Comparison of ENCODE assay signal across 9 mouse cellular contexts in genomic region chr5:138084507-138084906, GRCm38 (mm10). TPM values are rescaled to one million over a fixed set of nuclear protein-coding genes. Genes with fewer than 3 reads are reported as not detected.
DNase-seq lines count a peak whose midpoint lies in the region; ATAC-seq and TF ChIP-seq lines count a peak whose summit lies in the region.
"Had no signal": no experiment of that assay in that cellular context is flagged by ENCODE, and none has a peak within 500 bp of the region (broad histone marks: within the 10 kb centered on the region; RNA-seq: fewer than 3 reads in every experiment).

No protein-coding gene starts in this region.

- H3K27ac ChIP-seq in heart, adult 2 months = no peak overlapping the region
- no peak overlapping the region for H3K27ac ChIP-seq in ES-Bruce4 (ENCODE audit: insufficient read depth, low read length)
- H3K27ac ChIP-seq in forebrain, postnatal 0 days (ENCODE audit: low read depth, low read length) = no peak overlapping the region
- H3K27ac ChIP-seq in liver, embryonic 16.5 days (ENCODE audit: low read length) = peak overlapping the region; percentile 51

- H3K79me2 ChIP-seq in heart, adult 2 months (replicated peaks; ENCODE audit: control insufficient read depth, insufficient read depth, low read length) = peaks cover 4% of the 10 kb centered on the region

- TF ChIP-seq EP300 in heart, adult 2 months (IDR thresholded peaks at IDR 0.05; ENCODE audit: insufficient read depth, low read depth, low read length) = no peak
- TF ChIP-seq EP300 in ES-Bruce4 (IDR thresholded peaks at IDR 0.05; ENCODE audit: insufficient read depth, low read depth, low read length) = no peak

- no peaks in the 10 kb centered on the region for H3K9me3 ChIP-seq in ES-Bruce4 (replicated peaks; ENCODE audit: control insufficient read depth, insufficient read depth, low read length, poor library complexity, severe bottlenecking)
- no peaks in the 10 kb centered on the region for H3K9me3 ChIP-seq in forebrain, postnatal 0 days (ENCODE audit: low read length)
- H3K9me3 ChIP-seq in liver, embryonic 16.5 days (replicated peaks; ENCODE audit: control insufficient read depth, low read length) = no peaks in the 10 kb centered on the region

- no peaks in the 10 kb centered on the region for H3K27me3 ChIP-seq in heart, adult 2 months (ENCODE audit: control insufficient read depth, insufficient read depth, low read length)
- no peaks in the 10 kb centered on the region for H3K27me3 ChIP-seq in ES-Bruce4 (ENCODE audit: control insufficient read depth, insufficient read depth, low read length, poor library complexity, severe bottlenecking)
- no peaks in the 10 kb centered on the region for H3K27me3 ChIP-seq in forebrain, postnatal 0 days (ENCODE audit: insufficient read depth, low read length)
- no peaks in the 10 kb centered on the region for H3K27me3 ChIP-seq in liver, embryonic 16.5 days (ENCODE audit: control insufficient read depth, insufficient read depth, low read depth, low read length)

- H3K36me3 ChIP-seq in heart, adult 2 months (ENCODE audit: control insufficient read depth, insufficient read depth, low read length) = peaks cover 14% of the 10 kb centered on the region
- no peaks in the 10 kb centered on the region; the same call in none of the 2 replicates for H3K36me3 ChIP-seq in ES-Bruce4 (ENCODE audit: control insufficient read depth, insufficient read depth, low read length, poor library complexity, severe bottlenecking)
- H3K36me3 ChIP-seq in forebrain, postnatal 0 days (ENCODE audit: insufficient read depth) = no peaks in the 10 kb centered on the region
- H3K36me3 ChIP-seq in liver, embryonic 16.5 days (ENCODE audit: control insufficient read depth, insufficient read depth) = no peaks in the 10 kb centered on the region

- intact Hi-C loops in heart, adult 2 months (cut with DNase I) = loop anchor here (2.0 kb wide), 1 partner anchor 32 kb away; the partner anchor contains the start of gene Zscan21
- intact Hi-C loops in heart, postnatal 25 days (cut with DNase I) = no loop called here

- no peak for TF ChIP-seq CTCF in heart, adult 2 months (IDR thresholded peaks at IDR 0.05)
- TF ChIP-seq CTCF in ES-Bruce4 (IDR thresholded peaks at IDR 0.05; ENCODE audit: low read depth, low read length) = no peak
- TF ChIP-seq CTCF in forebrain, postnatal 0 days (IDR thresholded peaks at IDR 0.05; ENCODE audit: low read depth) = no peak

- ATAC-seq in forebrain, postnatal 0 days = no peak
- peak; percentile 44 for ATAC-seq in liver, embryonic 16.5 days (ENCODE audit: low read depth)

- WGBS in heart, adult 2 months = 44% methylated on average over 2 of the region's 2 CpGs
- 77% methylated on average over 2 of the region's 2 CpGs for WGBS in forebrain, postnatal 0 days
- WGBS in liver, embryonic 16.5 days (ENCODE audit: insufficient replicate concordance) = 17% methylated on average over 2 of the region's 2 CpGs

- peaks cover 5% of the 10 kb centered on the region for H3K4me1 ChIP-seq in heart, adult 2 months (ENCODE audit: control insufficient read depth, insufficient read depth, low read length)
- peaks cover 2% of the 10 kb centered on the region for H3K4me1 ChIP-seq in ES-Bruce4 (ENCODE audit: control insufficient read depth, insufficient read depth, low read length)
- H3K4me1 ChIP-seq in forebrain, postnatal 0 days (ENCODE audit: insufficient read depth) = peaks cover 20% of the 10 kb centered on the region
- H3K4me1 ChIP-seq in liver, embryonic 16.5 days (ENCODE audit: control insufficient read depth, low read depth, low read length) = peaks cover 31% of the 10 kb centered on the region

- DNase-seq in heart, adult 2 months = no peak
- DNase-seq in heart, postnatal 25 days (ENCODE audit: low spot score) = no peak
- DNase-seq in forebrain, postnatal 0 days = no peak
- DNase-seq in layer of hippocampus, postnatal 14 days (ENCODE audit: low spot score in 2 of 2) = no peak
- no peak for DNase-seq in adrenal gland, postnatal 10 days
- DNase-seq in right cerebral cortex, adult 18-20 months = no peak

- no peak overlapping the region for H3K9ac ChIP-seq in heart, adult 2 months (ENCODE audit: low read depth, low read length)
- H3K9ac ChIP-seq in ES-Bruce4 (ENCODE audit: low read depth, poor library complexity, severe bottlenecking) = peak overlapping the region; percentile 88; the same call in 1 of the 2 replicates
- H3K9ac ChIP-seq in forebrain, postnatal 0 days = peak overlapping the region; percentile 100; the same call in 1 of the 2 replicates
- H3K9ac ChIP-seq in liver, embryonic 16.5 days (ENCODE audit: low read depth, low read length) = peak overlapping the region; percentile 83

- H3K4me3 ChIP-seq in heart, adult 2 months = peak overlapping the region; percentile 97; the same call in 1 of the 2 replicates
- H3K4me3 ChIP-seq in ES-Bruce4 (ENCODE audit: low read depth, low read length) = no peak overlapping the region
- H3K4me3 ChIP-seq in forebrain, postnatal 0 days (ENCODE audit: low read depth, low read length) = peak overlapping the region; percentile 98
- peak overlapping the region; percentile 78 for H3K4me3 ChIP-seq in liver, embryonic 16.5 days (ENCODE audit: low read depth, low read length)

- no peak for TF ChIP-seq POLR2A in heart, adult 2 months (IDR thresholded peaks at IDR 0.05; ENCODE audit: insufficient read depth, low read depth, low read length)
- TF ChIP-seq POLR2A in ES-Bruce4 (IDR thresholded peaks at IDR 0.05; ENCODE audit: insufficient read depth, low read length) = no peak

- peak overlapping the region; percentile 63 for H3K4me2 ChIP-seq in forebrain, postnatal 0 days (ENCODE audit: low read depth)
- peak overlapping the region; percentile 83 for H3K4me2 ChIP-seq in liver, embryonic 16.5 days (ENCODE audit: low read depth, low read length)

RNA-seq across cellular contexts. Expression of gene Zkscan1, which starts 0.4 kb away (rescaled TPM):
- total RNA-seq in heart, adult 2 months (2021) = 10 to 100 TPM; 14.0 to 15.3 TPM
- polyA plus RNA-seq in heart, adult 2 months (2012; rRNA removed) = 3.7 and 6.4 TPM in 2 replicates
- 10 to 100 TPM; 14.3 to 16.2 TPM for total RNA-seq in heart, postnatal 25 days (2021)
- polyA plus RNA-seq in ES-Bruce4 (2011; ENCODE audit: insufficient read depth, insufficient read length, low read depth, missing spikeins) = 15.1 and 15.3 TPM in 2 replicates
- 45.3 and 59.6 TPM in 2 replicates for total RNA-seq in forebrain, postnatal 0 days (2014; rRNA removed)
- 8.4 and 11.2 TPM in 2 replicates for polyA plus RNA-seq in forebrain, postnatal 0 days (2015; fragmentation: Nextera tagmentation; extraction: Ambion mirVana)
- polyA plus RNA-seq in liver, embryonic 16.5 days (2015; fragmentation: Nextera tagmentation; extraction: Ambion mirVana) = 3.9 and 4.4 TPM in 2 replicates
- total RNA-seq in layer of hippocampus, postnatal 14 days (2021) = 10 to 100 TPM; 42.8 to 44.7 TPM
- 10 to 100 TPM; 29.2 to 33.8 TPM for total RNA-seq in adrenal gland, postnatal 10 days (2021)

RNA-seq across cellular contexts. Expression of gene Smok3c, which starts 31.5 kb away (rescaled TPM):
- total RNA-seq in heart, adult 2 months (2021) = not detected
- not detected in 2 replicates for polyA plus RNA-seq in heart, adult 2 months (2012; rRNA removed)
- not detected for total RNA-seq in heart, postnatal 25 days (2021)
- not detected in 2 replicates for polyA plus RNA-seq in ES-Bruce4 (2011; ENCODE audit: insufficient read depth, insufficient read length, low read depth, missing spikeins)
- total RNA-seq in forebrain, postnatal 0 days (2014; rRNA removed) = not detected in 2 replicates
- not detected in 2 replicates for polyA plus RNA-seq in forebrain, postnatal 0 days (2015; fragmentation: Nextera tagmentation; extraction: Ambion mirVana)
- polyA plus RNA-seq in liver, embryonic 16.5 days (2015; fragmentation: Nextera tagmentation; extraction: Ambion mirVana) = not detected in 2 replicates
- not detected for total RNA-seq in layer of hippocampus, postnatal 14 days (2021)
- not detected for total RNA-seq in adrenal gland, postnatal 10 days (2021)
- polyA plus RNA-seq: gonadal fat pad, adult 2 months had no signal

RNA-seq across cellular contexts. Expression of gene Zscan21, which starts 32.2 kb away (rescaled TPM):
- total RNA-seq in heart, adult 2 months (2021) = 10 to 100 TPM; 10.1 to 11.7 TPM
- polyA plus RNA-seq in heart, adult 2 months (2012; rRNA removed) = 5.9 and 9.4 TPM in 2 replicates
- total RNA-seq in heart, postnatal 25 days (2021) = 10 to 100 TPM; 10.5 to 13.2 TPM
- 27.3 and 29.2 TPM in 2 replicates for polyA plus RNA-seq in ES-Bruce4 (2011; ENCODE audit: insufficient read depth, insufficient read length, low read depth, missing spikeins)
- total RNA-seq in forebrain, postnatal 0 days (2014; rRNA removed) = 27.9 and 32.9 TPM in 2 replicates
- polyA plus RNA-seq in forebrain, postnatal 0 days (2015; fragmentation: Nextera tagmentation; extraction: Ambion mirVana) = 60.4 TPM in 2 replicates
- 14.6 and 15.1 TPM in 2 replicates for polyA plus RNA-seq in liver, embryonic 16.5 days (2015; fragmentation: Nextera tagmentation; extraction: Ambion mirVana)
- total RNA-seq in layer of hippocampus, postnatal 14 days (2021) = 10 to 100 TPM; 18.2 to 18.3 TPM
- total RNA-seq in adrenal gland, postnatal 10 days (2021) = 10 to 100 TPM; 17.3 to 19.4 TPM
